Mouse (Mus musculus): ENCODE measurements around the gene Naxd.
"Not testable (repeated sequence)": the region's sequence is repeated elsewhere in the genome, so short reads cannot be mapped to it uniquely, and the experiment has no call there.

Gene Naxd

GRCm38 (mm10) chr8:11497017-11497990 is at the start of gene Naxd:
TSS of gene Naxd (plus strand) at chr8:11497506.
- DNase-seq, result peak; percentile 93 to 95

GRCm38 (mm10) chr8:11447910-11448570 is 49.3 kb upstream of the Naxd start:
- no peak for DNase-seq

- peak; percentile 39 to 45 for DNase-seq
Measured at GRCm38 (mm10) chr8:11450184-11451113, 46.9 kb upstream of the Naxd start.

- no peak for DNase-seq
Measured at GRCm38 (mm10) chr8:11452152-11452551, 45.2 kb upstream of the Naxd start.

- DNase-seq, result no peak
Measured at GRCm38 (mm10) chr8:11452559-11452958, 44.7 kb upstream of the Naxd start.

GRCm38 (mm10) chr8:11452974-11453373 is 44.3 kb upstream of the Naxd start:
- DNase-seq, result no peak

- no peak for DNase-seq
Measured at GRCm38 (mm10) chr8:11454228-11454627, 43.1 kb upstream of the Naxd start.

GRCm38 (mm10) chr8:11457278-11457677 is 40.0 kb upstream of the Naxd start:
- no peak for DNase-seq

- peak in 1 of 2 experiments; percentile 30 for DNase-seq
Measured at GRCm38 (mm10) chr8:11457981-11458836, 39.1 kb upstream of the Naxd start.

- no peak for DNase-seq
Measured at GRCm38 (mm10) chr8:11459016-11459415, 38.3 kb upstream of the Naxd start.

- DNase-seq, result peak; percentile 28 to 51
Measured at GRCm38 (mm10) chr8:11460934-11461333, 36.4 kb upstream of the Naxd start.

- DNase-seq, result peak in 1 of 2 experiments; percentile 19
Measured at GRCm38 (mm10) chr8:11461847-11462246, 35.5 kb upstream of the Naxd start.

GRCm38 (mm10) chr8:11462641-11463040 is 34.7 kb upstream of the Naxd start:
- DNase-seq, result no peak

- no peak for DNase-seq
Measured at GRCm38 (mm10) chr8:11463541-11463888, 33.8 kb upstream of the Naxd start.

- no peak for DNase-seq
Measured at GRCm38 (mm10) chr8:11463889-11464706, 33.2 kb upstream of the Naxd start.

- no peak for DNase-seq
Measured at GRCm38 (mm10) chr8:11464707-11464964, 32.7 kb upstream of the Naxd start.

- no peak for DNase-seq
Measured at GRCm38 (mm10) chr8:11465619-11466018, 31.7 kb upstream of the Naxd start.

GRCm38 (mm10) chr8:11466528-11466927 is 30.8 kb upstream of the Naxd start:
- DNase-seq, result not testable (repeated sequence)

- peak; percentile 28 to 29 for DNase-seq
Measured at GRCm38 (mm10) chr8:11469095-11469494, 28.2 kb upstream of the Naxd start.

- no peak for DNase-seq
Measured at GRCm38 (mm10) chr8:11470694-11471093, 26.6 kb upstream of the Naxd start.

GRCm38 (mm10) chr8:11471309-11471708 is 26.0 kb upstream of the Naxd start:
- no peak for DNase-seq

Data from cerebellum, postnatal 10 days (tissue).